Mouse (Mus musculus): ENCODE results near the gene Olfr1362.

The Olfr1362 gene

GRCm38 (mm10) chr13:21613922-21614321, at the start of gene Olfr1362:
Gene Olfr1362, minus strand, starts transcription at chr13:21614022.
- no peak for DNase-seq (ENCODE audit: low read depth in 2 of 2, low spot score in 2 of 2)

- no peak for DNase-seq (ENCODE audit: low read depth in 2 of 2, low spot score in 2 of 2)
These were observed 49.5 kb upstream of the Olfr1362 start, which contains the start of gene Olfr1361 for GRCm38 (mm10) chr13:21663286-21663685. Gene Olfr1361, minus strand, starts transcription at chr13:21663386.

- DNase-seq (ENCODE audit: low read depth in 2 of 2, low spot score in 2 of 2) = no peak
These were observed 28.6 kb upstream of the Olfr1362 start, which contains the start of gene Olfr11 for GRCm38 (mm10) chr13:21642418-21642817. Gene Olfr11, minus strand, starts transcription at chr13:21642518.

DNA sequence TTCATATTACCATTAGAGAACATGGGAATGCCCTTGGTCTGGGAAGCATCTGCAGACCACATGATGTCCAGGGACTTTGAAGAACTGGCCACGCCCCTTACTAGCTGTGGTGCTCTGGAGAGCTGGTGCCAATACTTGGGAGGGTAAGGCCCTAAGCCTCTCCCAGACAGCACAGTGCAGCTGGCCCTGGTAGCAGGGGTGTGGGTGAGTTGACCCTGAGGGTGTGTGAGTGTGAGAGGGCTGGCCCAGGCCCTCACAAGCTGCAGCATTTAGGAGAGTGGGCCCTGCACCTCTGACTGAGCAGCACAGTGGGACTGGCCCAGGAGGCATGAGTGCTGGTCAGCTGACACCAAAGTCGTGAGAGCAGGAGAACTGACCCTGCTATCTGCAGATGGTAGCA, 22.2 kb downstream of the Olfr1362 start:
- no peak for DNase-seq (ENCODE audit: low read depth in 2 of 2, low spot score in 2 of 2)

- no peak for DNase-seq (ENCODE audit: low read depth in 2 of 2, low spot score in 2 of 2)
These were observed 32.2 kb downstream of the Olfr1362 start, which contains the start of gene Olfr1364 for GRCm38 (mm10) chr13:21581659-21582058. Gene Olfr1364, minus strand, starts transcription at chr13:21581759.

Measured in CD8-positive naive resting alpha-beta T cell, adult 2 months (primary cell).